Mouse (Mus musculus) myocyte (in vitro differentiated cells): ENCODE measurements around the gene Fign.

ENCODE experiments used
- CEBPB ChIP-seq: IDR thresholded peaks from 2 replicates; pipeline ENCODE4 v1.6.1; 2011; ENCODE audit warnings: mild to moderate bottlenecking, moderate library complexity; ENCODE audit not compliant: poor library complexity, insufficient read depth, severe bottlenecking
- E2F4 ChIP-seq: IDR thresholded peaks from one replicate; pipeline ENCODE4 v1.6.1; 2011; ENCODE audit warnings: mild to moderate bottlenecking, control low read depth, moderate library complexity; ENCODE audit not compliant: insufficient read depth
- MAX ChIP-seq: IDR thresholded peaks from one replicate; pipeline ENCODE4 v1.6.1; 2011; ENCODE audit warnings: low read depth, mild to moderate bottlenecking, control low read depth
- MYOG ChIP-seq, 3 experiments: IDR thresholded peaks; one replicate each; pipeline ENCODE4 v1.6.1; 2011; ENCODE audit warnings: control low read depth in 2 of 3, low read depth in 2 of 3, mild to moderate bottlenecking in 2 of 3; ENCODE audit not compliant: insufficient read length in 2 of 3, control insufficient read depth in 1 of 3, insufficient read depth in 1 of 3
- POLR2A ChIP-seq: IDR thresholded peaks from one replicate; pipeline ENCODE4 v1.6.1; 2011; ENCODE audit warnings: low read depth, mild to moderate bottlenecking, control low read depth, moderate library complexity; ENCODE audit not compliant: insufficient read length
- POLR2AphosphoS2 ChIP-seq: IDR thresholded peaks from one replicate; pipeline ENCODE4 v1.6.1; 2011; ENCODE audit warnings: low read depth, control low read depth; ENCODE audit not compliant: insufficient read length
- REST ChIP-seq: IDR thresholded peaks from one replicate; pipeline ENCODE4 v1.6.1; 2011; ENCODE audit warnings: mild to moderate bottlenecking, control low read depth, moderate library complexity; ENCODE audit not compliant: insufficient read depth, insufficient read length
- SRF ChIP-seq: IDR thresholded peaks from one replicate; pipeline ENCODE4 v1.6.1; 2011; ENCODE audit warnings: low read depth; ENCODE audit not compliant: control insufficient read depth, insufficient read length
- TCF12 ChIP-seq: IDR thresholded peaks from one replicate; pipeline ENCODE4 v1.6.1; 2011; ENCODE audit warnings: mild to moderate bottlenecking, control low read depth; ENCODE audit not compliant: poor library complexity, insufficient read depth, severe bottlenecking
- TCF3 ChIP-seq: IDR thresholded peaks from one replicate; pipeline ENCODE4 v1.6.1; 2011; ENCODE audit warnings: low read depth, control low read depth; ENCODE audit not compliant: insufficient read length
- USF1 ChIP-seq: IDR thresholded peaks from one replicate; pipeline ENCODE4 v1.6.1; 2011; ENCODE audit warnings: low read depth, mild to moderate bottlenecking, control low read depth, moderate library complexity

DNA sequence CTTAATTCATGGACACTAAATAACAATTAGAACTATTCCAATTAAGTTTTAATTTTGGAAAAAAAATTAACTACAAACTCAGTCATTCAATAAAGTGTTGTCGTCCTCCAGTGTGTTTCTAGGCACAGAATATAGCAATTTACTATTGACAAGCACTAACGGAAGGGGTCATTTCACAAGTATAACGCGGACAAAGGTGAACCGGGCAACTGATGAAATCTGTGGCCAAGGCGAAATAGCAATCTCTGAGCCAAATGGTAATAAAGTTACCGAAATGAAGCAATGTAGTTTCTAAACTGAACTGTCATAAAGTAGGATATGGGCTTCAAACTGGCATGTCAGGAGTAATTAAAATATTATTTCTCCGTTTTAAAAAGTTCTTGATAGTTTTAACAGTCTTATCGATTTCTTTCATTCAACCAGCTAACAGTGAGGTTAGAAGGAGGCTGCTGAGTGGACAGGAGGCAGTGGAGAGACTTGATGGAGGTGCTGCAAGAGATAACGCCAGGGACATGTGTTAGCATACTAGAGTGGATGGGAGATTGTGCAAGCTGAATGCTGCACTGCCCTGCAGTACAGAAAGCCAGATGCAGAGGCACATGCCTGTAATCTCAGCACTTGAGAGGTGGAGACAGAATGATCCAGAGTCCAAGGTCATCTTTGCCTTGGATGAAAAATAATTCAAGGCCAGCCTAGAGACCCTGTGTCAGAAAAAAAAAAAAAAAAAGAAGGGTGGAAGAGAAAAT lies 27.7 kb downstream of the Fign start:
- no peak for TF ChIP-seq POLR2A
- TF ChIP-seq TCF12, result no peak
- no peak for TF ChIP-seq E2F4
- TF ChIP-seq MAX, result no peak
- TF ChIP-seq POLR2AphosphoS2, result no peak
- no peak for TF ChIP-seq CEBPB
- TF ChIP-seq TCF3, result no peak
- no peak for TF ChIP-seq MYOG (IDR thresholded peaks at IDR 0.05; ENCODE audit: control insufficient read depth in 1 of 3, insufficient read depth in 1 of 3, insufficient read length in 2 of 3, low read depth in 2 of 3)
- TF ChIP-seq USF1, result no peak
- TF ChIP-seq REST, result no peak
- TF ChIP-seq SRF, result no peak
